Mouse (Mus musculus): ENCODE data around the gene Gosr2. TPM values are rescaled to one million over a fixed set of nuclear protein-coding genes. Genes with fewer than 3 reads are reported as not detected.

Gosr2 gene
- 10 to 100 TPM; 44.0 to 46.4 TPM for total RNA-seq (2023)

GRCm38 (mm10) chr11:103697565-103698176, at the start of gene Gosr2:
Gene Gosr2, minus strand, starts transcription at chr11:103697898.

GRCm38 (mm10) chr11:103649301-103649982, 48.3 kb downstream of the Gosr2 start, which contains the start of gene Rprml:
Gene Rprml, plus strand, starts transcription at chr11:103649570.

GRCm38 (mm10) chr11:103638790-103639189, 58.9 kb downstream of the Gosr2 start, which contains the start of gene Lyzl6:
Gene Lyzl6, minus strand, starts transcription at chr11:103638890.

Other genes starting within 250 kb of the Gosr2 start
- gene Lrrc37a, start 193.3 kb downstream of the Gosr2 start, total RNA-seq (2023), result not detected
- gene Gm884, start 76.8 kb downstream of the Gosr2 start, total RNA-seq (2023), result not detected
- gene Lyzl6, start 59.0 kb downstream of the Gosr2 start, total RNA-seq (2023), result not detected
- gene Rprml, start 48.3 kb downstream of the Gosr2 start, total RNA-seq (2023), result not detected
- not detected for gene Wnt9b, start 51.9 kb upstream of the Gosr2 start, total RNA-seq (2023)
- gene Wnt3, start 76.3 kb upstream of the Gosr2 start, total RNA-seq (2023), result not detected

Data from neutrophil, adult 59 days (primary cell).